9 mouse cellular contexts compared by ENCODE assay signal in genomic region chr13:54322396-54323306, GRCm38 (mm10). TPM values are rescaled to one million over a fixed set of nuclear protein-coding genes. Genes with fewer than 3 reads are reported as not detected.
A peak's percentile ranks its signal among the peaks of the same experiment; 100 is the strongest.
DNase-seq lines count a peak whose midpoint lies in the region; ATAC-seq and TF ChIP-seq lines count a peak whose summit lies in the region.
"Had no signal": no experiment of that assay in that cellular context is flagged by ENCODE, and none has a peak within 500 bp of the region (broad histone marks: within the 10 kb centered on the region; RNA-seq: fewer than 3 reads in every experiment).

No protein-coding gene starts in this region.

- H3K9me3 ChIP-seq in intestine, embryonic 14.5 days (ENCODE audit: control insufficient read depth, low read length), result no peaks in the 10 kb centered on the region
- H3K9me3 ChIP-seq in intestine, embryonic 16.5 days (ENCODE audit: control insufficient read depth, low read length), result no peaks in the 10 kb centered on the region
- no peaks in the 10 kb centered on the region for H3K9me3 ChIP-seq in ES-E14 (ENCODE audit: control insufficient read depth, insufficient read depth, low read depth, low read length)
- H3K9me3 ChIP-seq in limb, embryonic 14.5 days (ENCODE audit: control insufficient read depth, low read length), result no peaks in the 10 kb centered on the region
- H3K9me3 ChIP-seq: limb, embryonic 13.5 days had no signal

- in situ Hi-C loops in ES-E14 (cut with MboI; ENCODE audit: low sequenced_read_pairs in 2 of 2, unreplicated experiment in 2 of 2), result no loop called here

- 0 out of 2 replicates have a peak, but pooled peaks cover 2% of the 10 kb centered on the region for H3K27me3 ChIP-seq in intestine, embryonic 14.5 days (replicated peaks; ENCODE audit: control insufficient read depth, insufficient read depth, low read length)
- no peaks in the 10 kb centered on the region for H3K27me3 ChIP-seq in intestine, embryonic 16.5 days (replicated peaks; ENCODE audit: control insufficient read depth, insufficient read depth, low read length)
- no peaks in the 10 kb centered on the region for H3K27me3 ChIP-seq in limb, embryonic 14.5 days (ENCODE audit: control insufficient read depth, insufficient read depth, low read length)
- H3K27me3 ChIP-seq: limb, embryonic 13.5 days had no signal

- no peak for ATAC-seq in intestine, embryonic 14.5 days (replicated peaks; ENCODE audit: low FRiP score, low TSS enrichment, low read depth)
- ATAC-seq in intestine, embryonic 16.5 days, result no peak
- no peak for ATAC-seq in limb, embryonic 14.5 days (ENCODE audit: low FRiP score, low read depth)

- H3K27ac ChIP-seq in intestine, embryonic 14.5 days (ENCODE audit: low read depth), result no peak overlapping the region
- no peak overlapping the region for H3K27ac ChIP-seq in intestine, embryonic 16.5 days (ENCODE audit: low read length)
- peak overlapping the region; percentile 52; the same call in 1 of the 2 replicates for H3K27ac ChIP-seq in ES-E14 (ENCODE audit: insufficient read depth, low read depth, low read length, poor library complexity, severe bottlenecking)
- H3K27ac ChIP-seq in limb, embryonic 14.5 days (replicated peaks; ENCODE audit: low read depth, low read length), result no peak overlapping the region
- H3K27ac ChIP-seq: limb, embryonic 13.5 days had no signal

- TF ChIP-seq POLR2A in limb, embryonic 14.5 days (IDR thresholded peaks at IDR 0.05; ENCODE audit: borderline replicate concordance, extremely low read depth, insufficient read depth, insufficient read length), result no peak

- intact Hi-C loops in heart, postnatal 10 days (cut with DNase I), result loop anchor here (2.0 to 5.0 kb wide), 3 partner anchors 20 to 205 kb away; no protein-coding TSS in a partner anchor

- no peak overlapping the region for H3K4me3 ChIP-seq in intestine, embryonic 14.5 days (ENCODE audit: low read depth, low read length)
- no peak overlapping the region for H3K4me3 ChIP-seq in intestine, embryonic 16.5 days (ENCODE audit: low read length)
- H3K4me3 ChIP-seq in ES-E14 (ENCODE audit: insufficient read depth in 1 of 2, low read depth in 1 of 2, low read length in 2 of 2, poor library complexity in 1 of 2, severe bottlenecking in 1 of 2), result peak overlapping the region; percentile 19 to 48; a peak in 3 of 4 replicates
- H3K4me3 ChIP-seq in limb, embryonic 14.5 days (replicated peaks; ENCODE audit: low read length), result no peak overlapping the region
- H3K4me3 ChIP-seq: limb, embryonic 13.5 days had no signal

- H3K36me3 ChIP-seq in intestine, embryonic 14.5 days (ENCODE audit: control insufficient read depth, insufficient read depth, low read length), result no peaks in the 10 kb centered on the region
- no peaks in the 10 kb centered on the region for H3K36me3 ChIP-seq in intestine, embryonic 16.5 days (ENCODE audit: control insufficient read depth, insufficient read depth, low read length)
- H3K36me3 ChIP-seq in ES-E14 (ENCODE audit: control insufficient read depth, insufficient read depth, low read length, poor library complexity, severe bottlenecking), result no peaks in the 10 kb centered on the region
- H3K36me3 ChIP-seq in limb, embryonic 14.5 days (ENCODE audit: control insufficient read depth, insufficient read depth, low read length), result no peaks in the 10 kb centered on the region
- H3K36me3 ChIP-seq: limb, embryonic 13.5 days had no signal

- WGBS in intestine, embryonic 14.5 days, result 40% methylated on average over 19 of the region's 19 CpGs
- WGBS in intestine, embryonic 16.5 days, result 35% methylated on average over 19 of the region's 19 CpGs
- WGBS in limb, embryonic 14.5 days, result 42% methylated on average over 19 of the region's 19 CpGs

- no peaks in the 10 kb centered on the region for H3K4me1 ChIP-seq in intestine, embryonic 14.5 days (replicated peaks; ENCODE audit: control insufficient read depth, insufficient read depth, low read length)
- 0 out of 2 replicates have a peak, but pooled peaks cover 3% of the 10 kb centered on the region for H3K4me1 ChIP-seq in intestine, embryonic 16.5 days (ENCODE audit: control insufficient read depth, insufficient read depth, low read length)
- H3K4me1 ChIP-seq in ES-E14 (ENCODE audit: control insufficient read depth in 2 of 2, insufficient read depth in 2 of 2, low read length in 2 of 2, poor library complexity in 1 of 2), result peaks cover 0 to 20% of the 10 kb centered on the region in 2 experiments; a peak in 1 of 4 replicates
- H3K4me1 ChIP-seq in limb, embryonic 14.5 days (ENCODE audit: control insufficient read depth, insufficient read depth, low read length), result no peaks in the 10 kb centered on the region
- H3K4me1 ChIP-seq: limb, embryonic 13.5 days had no signal

- no peak overlapping the region for H3K9ac ChIP-seq in intestine, embryonic 14.5 days (ENCODE audit: low read length)
- no peak overlapping the region for H3K9ac ChIP-seq in intestine, embryonic 16.5 days (ENCODE audit: low read depth, low read length)
- H3K9ac ChIP-seq in ES-E14 (ENCODE audit: insufficient read depth, low read depth, low read length, poor library complexity, severe bottlenecking), result 0 out of 2 replicates have a peak overlapping the region, but pooled peaks have one; percentile 28
- H3K9ac ChIP-seq in limb, embryonic 14.5 days (ENCODE audit: low read depth, low read length, severe bottlenecking), result no peak overlapping the region
- H3K9ac ChIP-seq: limb, embryonic 13.5 days had no signal

- H3K4me2 ChIP-seq in intestine, embryonic 14.5 days (ENCODE audit: low read length), result no peak overlapping the region
- H3K4me2 ChIP-seq in intestine, embryonic 16.5 days (ENCODE audit: low read depth, low read length), result no peak overlapping the region
- H3K4me2 ChIP-seq in limb, embryonic 14.5 days (replicated peaks; ENCODE audit: low read depth, low read length, severe bottlenecking), result no peak overlapping the region
- H3K4me2 ChIP-seq: limb, embryonic 13.5 days had no signal

- peak; percentile 73 for DNase-seq in intestine, embryonic 14.5 days (ENCODE audit: low spot score)
- DNase-seq in ES-E14 (ENCODE audit: low read depth, low spot score), result peak; percentile 72
- peak; percentile 90 to 94 for DNase-seq in cerebellum, postnatal 10 days
- DNase-seq in heart, postnatal 10 days, result peak; percentile 57 to 70
- peak; percentile 64 for DNase-seq in limb, embryonic 14.5 days (ENCODE audit: low spot score)
- peak; percentile 78 for DNase-seq in retina, postnatal 7 days (ENCODE audit: low read depth, low spot score)
- no peak for DNase-seq in urinary bladder, postnatal 4 days (ENCODE audit: low spot score in 2 of 2)

TF ChIP-seq in ES-E14, 5 proteins besides CTCF, POLR2A, EP300 and RAD21:
- TF ChIP-seq HCFC1 (IDR thresholded peaks at IDR 0.05; ENCODE audit: borderline replicate concordance, insufficient read depth, low read length), result no peak
- TF ChIP-seq CHD2 (IDR thresholded peaks at IDR 0.05; ENCODE audit: low read depth, low read length), result no peak
- no peak for TF ChIP-seq MAFK (IDR thresholded peaks at IDR 0.05; ENCODE audit: insufficient read depth, low read depth, low read length)
- no peak for TF ChIP-seq ZC3H11A (IDR thresholded peaks at IDR 0.05; ENCODE audit: borderline replicate concordance, low read depth, low read length)
- no peak for TF ChIP-seq ZNF384 (IDR thresholded peaks at IDR 0.05; ENCODE audit: low read depth, low read length)

RNA-seq across cellular contexts. Expression of gene Cplx2, which starts 48.5 kb away (rescaled TPM):
- 5.6 and 6.7 TPM in 2 replicates for polyA plus RNA-seq in intestine, embryonic 14.5 days (2014; fragmentation: Nextera tagmentation; extraction: Ambion mirVana)
- polyA plus RNA-seq in intestine, embryonic 16.5 days (2015; fragmentation: Nextera tagmentation; extraction: Ambion mirVana), result 4.1 and 5.1 TPM in 2 replicates
- 0.21 and 0.67 TPM in 2 replicates for total RNA-seq in ES-E14 (2012; rRNA removed)
- total RNA-seq in heart, postnatal 10 days (2021), result 1 to 10 TPM; 8.9 to 9.8 TPM
- polyA plus RNA-seq in limb, embryonic 14.5 days (2012; rRNA removed), result 10.8 and 10.9 TPM in 2 replicates
- 5.5 and 7.1 TPM in 2 replicates for polyA plus RNA-seq in limb, embryonic 14.5 days (2014; fragmentation: Nextera tagmentation; extraction: Ambion mirVana)

Comparison
In these comparisons a context has a peak if more than half of its experiments do, and no peak if none do; other contexts are left out.
1. DNase-seq: peak in intestine, embryonic 14.5 days (single experiment), ES-E14 (single experiment), cerebellum, postnatal 10 days (2 of 2), heart, postnatal 10 days (2 of 2), limb, embryonic 14.5 days (single experiment) and retina, postnatal 7 days (single experiment); none in urinary bladder, postnatal 4 days (0 of 2).
2. H3K4me3 ChIP-seq: peak in ES-E14 (2 of 2); none in intestine, embryonic 14.5 days (single experiment), intestine, embryonic 16.5 days (single experiment) and limb, embryonic 14.5 days (single experiment).